Mouse (Mus musculus) brain, embryonic 14.5 days (tissue): ENCODE data around the gene Cdc42.

Experiments used
- CTCF ChIP-seq: fragments of 200-500 bp; IDR thresholded peaks from 2 replicates; pipeline ENCODE4 v1.5.1; 2012; ENCODE audit warnings: inconsistent platforms, mild to moderate bottlenecking, moderate library complexity, borderline replicate concordance; ENCODE audit not compliant: insufficient read depth, insufficient read length; ENCODE audit errors: extremely low read depth
- POLR2A ChIP-seq: fragments of 200-500 bp; IDR thresholded peaks from 2 replicates; pipeline ENCODE4 v1.6.1; 2012; ENCODE audit warnings: mild to moderate bottlenecking, inconsistent platforms, borderline replicate concordance; ENCODE audit not compliant: poor library complexity, insufficient read depth, insufficient read length, severe bottlenecking; ENCODE audit errors: extremely low read depth

GRCm38 (mm10) chr4:137315061-137315460 lies 42.5 kb downstream of the Cdc42 start:
- TF ChIP-seq POLR2A: no peak
- no peak for TF ChIP-seq CTCF
